Mouse (Mus musculus) cerebellum, adult 2 months (tissue): ENCODE results near the gene Pml.
A peak's percentile ranks its signal among the peaks of the same experiment; 100 is the strongest.

Experiments used
- CTCF ChIP-seq: fragments of 200-500 bp; IDR thresholded peaks from 2 replicates; pipeline ENCODE4 v1.5.1; 2011; ENCODE audit warnings: low read depth, mild to moderate bottlenecking, control low read depth, low read length, moderate library complexity, borderline replicate concordance; ENCODE audit not compliant: insufficient read depth
- POLR2A ChIP-seq: fragments of 200-500 bp; IDR thresholded peaks from 2 replicates; pipeline ENCODE4 v1.6.1; 2011; ENCODE audit warnings: low read length, control low read depth, borderline replicate concordance; ENCODE audit not compliant: insufficient read depth

DNA sequence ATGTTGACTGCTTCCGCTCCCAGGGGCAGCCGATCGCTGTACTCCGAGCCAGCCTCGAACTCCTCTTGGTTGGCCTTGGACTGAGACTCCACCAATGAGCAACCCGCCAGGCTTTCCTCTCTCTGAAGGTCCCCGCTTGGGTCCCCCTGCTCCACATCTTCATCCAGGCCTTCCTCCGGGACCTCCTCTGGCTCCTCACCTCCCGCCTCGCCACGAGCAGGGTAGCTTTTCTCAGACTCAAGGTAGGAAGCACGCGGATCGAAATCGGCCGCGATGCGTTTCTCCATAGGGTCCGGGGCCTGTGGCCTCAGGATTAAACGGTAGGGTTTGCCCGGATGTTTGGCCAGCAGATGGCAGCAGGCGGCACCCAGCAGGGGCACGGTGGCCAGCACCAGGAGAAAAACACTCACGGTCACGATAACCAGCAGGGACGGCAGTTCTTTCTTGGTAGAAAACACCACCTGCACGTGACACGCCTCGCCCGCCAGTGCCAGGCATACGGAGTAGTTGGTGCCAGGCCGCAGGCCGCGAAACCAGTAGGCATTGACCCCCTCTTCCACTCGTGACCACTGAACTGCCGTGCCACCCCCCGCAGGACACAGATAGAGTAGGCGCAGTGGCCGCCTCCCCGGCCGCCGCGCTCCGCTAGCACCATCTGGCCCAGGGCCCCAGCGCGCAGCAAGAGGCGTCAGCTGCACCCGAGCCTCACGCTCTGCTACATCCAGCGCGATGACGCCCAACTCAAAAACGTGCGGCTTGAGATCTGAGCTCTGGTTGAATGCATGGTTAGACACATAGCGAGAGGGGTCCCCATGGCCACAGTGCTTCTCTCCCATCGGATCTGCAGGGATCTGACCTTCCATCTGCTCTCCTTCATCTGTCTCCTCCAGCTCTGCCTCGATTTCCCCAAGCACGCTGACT lies 51.5 kb downstream of the Pml start:
- peak; percentile 43; the same call in 1 of the 2 replicates for TF ChIP-seq CTCF
- no peak for TF ChIP-seq POLR2A
